Mouse (Mus musculus) cerebellum, postnatal 4 days (tissue): ENCODE measurements at regions not wholly inside any gene's neighbourhood (a gene's known extent, or its start where the extent isn't known, plus 50 kb on each side); places are given as distances from the start of the nearest gene placed in this dataset.

Experiments used
- DNase-seq, 2 experiments: peaks; one replicate each; pipeline ENCODE4 v3.0.0; 2022; ENCODE audit warnings: low spot score in 2 of 2, mixed read lengths in 1 of 2

- no peak for DNase-seq
Observed at GRCm38 (mm10) chr7:136511389-136511788, 383.0 kb upstream of the Mgmt start.

- no peak for DNase-seq
Observed at GRCm38 (mm10) chr7:136515376-136515775, 379.0 kb upstream of the Mgmt start.

- no peak for DNase-seq
Observed at GRCm38 (mm10) chr7:136525821-136526220, 368.6 kb upstream of the Mgmt start.

GRCm38 (mm10) chr7:136530006-136530785 lies 364.2 kb upstream of the Mgmt start:
- no peak for DNase-seq

GRCm38 (mm10) chr7:136531301-136531700 lies 363.1 kb upstream of the Mgmt start:
- DNase-seq, result no peak

- no peak for DNase-seq
Observed at GRCm38 (mm10) chr7:136541876-136542655, 352.3 kb upstream of the Mgmt start.

GRCm38 (mm10) chr7:136542896-136543295 lies 351.5 kb upstream of the Mgmt start:
- no peak for DNase-seq

GRCm38 (mm10) chr7:136547837-136548236 lies 346.6 kb upstream of the Mgmt start:
- DNase-seq, result no peak

GRCm38 (mm10) chr7:136556436-136556835 lies 338.0 kb upstream of the Mgmt start:
- DNase-seq, result no peak

GRCm38 (mm10) chr7:136559536-136559935 lies 334.9 kb upstream of the Mgmt start:
- no peak for DNase-seq

GRCm38 (mm10) chr7:136570911-136571310 lies 323.5 kb upstream of the Mgmt start:
- no peak for DNase-seq

- DNase-seq, result no peak
Observed at GRCm38 (mm10) chr7:136581896-136582295, 312.5 kb upstream of the Mgmt start.

GRCm38 (mm10) chr7:136584361-136584760 lies 310.1 kb upstream of the Mgmt start:
- DNase-seq, result no peak

- no peak for DNase-seq
Observed at GRCm38 (mm10) chr7:136588491-136588890, 305.9 kb upstream of the Mgmt start.

- no peak for DNase-seq
Observed at GRCm38 (mm10) chr7:136590947-136591346, 303.5 kb upstream of the Mgmt start.

- no peak for DNase-seq
Observed at GRCm38 (mm10) chr7:136607278-136608120, 286.9 kb upstream of the Mgmt start.

GRCm38 (mm10) chr7:136613496-136613895 lies 280.9 kb upstream of the Mgmt start:
- no peak for DNase-seq

- DNase-seq, result no peak
Observed at GRCm38 (mm10) chr7:136624496-136624895, 269.9 kb upstream of the Mgmt start.

- DNase-seq, result peak; percentile 52 to 91
Observed at GRCm38 (mm10) chr7:136631089-136631488, 263.3 kb upstream of the Mgmt start.

- DNase-seq, result no peak
Observed at GRCm38 (mm10) chr7:136640160-136640559, 254.3 kb upstream of the Mgmt start.

- no peak for DNase-seq
Observed at GRCm38 (mm10) chr7:136640771-136641170, 253.6 kb upstream of the Mgmt start.

- DNase-seq, result no peak
Observed at GRCm38 (mm10) chr7:136649796-136650195, 244.6 kb upstream of the Mgmt start.
